Mouse (Mus musculus): ENCODE results near the gene Smchd1. TPM values are rescaled to one million over a fixed set of nuclear protein-coding genes. Genes with fewer than 3 reads are reported as not detected.

The Smchd1 gene
- 82.2 and 89.3 TPM in 2 replicates for polyA plus RNA-seq (2016; fragmentation: Nextera tagmentation; extraction: Ambion mirVana)

DNA sequence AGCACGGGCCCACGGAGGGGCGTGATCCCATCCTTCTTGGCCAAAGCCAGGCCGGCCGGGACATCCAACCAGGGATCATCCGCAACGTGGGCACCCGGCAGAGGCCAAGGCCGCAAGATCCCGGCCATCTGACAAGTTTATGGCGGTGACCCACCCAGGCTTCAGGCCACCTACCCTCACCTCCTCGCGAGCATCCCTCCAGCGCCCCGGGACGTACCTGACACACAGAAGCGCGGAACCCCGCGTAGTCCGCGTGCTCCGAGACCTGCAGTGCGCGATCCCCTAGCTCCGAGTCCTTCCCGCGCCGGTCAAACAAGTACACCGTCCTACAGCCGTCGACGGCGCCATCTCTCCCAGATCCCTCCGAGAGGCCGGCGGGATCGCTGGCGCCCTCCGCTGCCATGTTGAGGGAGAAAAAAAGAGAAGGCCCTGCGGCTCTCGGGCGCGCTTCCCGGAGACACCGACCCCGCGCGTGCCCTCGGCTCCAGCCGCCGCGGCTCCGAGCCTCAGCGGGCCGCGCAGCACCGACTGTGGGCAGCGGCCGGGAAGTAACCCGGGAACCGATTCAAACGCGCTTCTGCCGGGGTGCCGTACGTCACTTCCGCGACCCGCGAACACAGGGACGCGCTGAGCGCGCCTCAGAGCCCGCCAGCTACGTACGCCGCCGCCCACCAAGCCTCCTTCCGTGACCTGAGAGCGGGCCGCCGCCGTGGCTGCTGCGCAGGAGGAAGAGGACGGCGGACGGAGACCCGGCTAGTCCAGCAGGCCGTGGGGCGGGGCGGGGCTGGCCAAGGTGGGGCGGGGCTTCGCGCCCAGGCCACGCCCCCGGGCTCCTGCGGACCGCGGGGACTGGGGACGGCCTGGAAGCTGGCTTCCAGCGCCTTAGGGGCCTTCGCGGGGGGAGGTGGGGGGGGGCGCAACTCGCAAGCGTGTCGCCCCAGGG lies at the start of gene Smchd1:
Smchd1 (minus strand) TSS at position 582 of the 943 bp plus-strand sequence.
- H3K4me2 ChIP-seq = peak within 1 kb of the TSS; percentile 80

DNA sequence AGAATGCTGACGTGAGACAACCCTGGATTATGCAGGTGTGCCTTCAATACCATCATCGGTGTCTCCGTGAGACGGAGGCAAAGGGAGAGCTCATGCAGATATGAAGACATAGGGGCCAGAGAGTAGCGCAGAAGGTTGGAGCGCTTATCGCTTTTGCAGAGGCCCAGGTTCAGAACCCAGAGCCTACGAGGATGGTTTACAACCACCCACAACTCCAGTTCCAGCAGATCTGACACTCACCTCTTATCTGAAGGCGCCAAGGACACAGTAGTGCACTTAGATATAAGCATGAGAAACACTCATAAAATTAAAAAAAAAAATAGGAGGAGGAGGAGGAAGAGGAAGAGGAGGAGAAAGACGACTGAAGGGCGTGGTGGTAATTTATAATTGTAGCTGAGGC lies 35.2 kb upstream of the Smchd1 start:
- H3K4me2 ChIP-seq = no peak overlapping the region
- ATAC-seq (ENCODE audit: low FRiP score) = no peak
- H3K9ac ChIP-seq = no peak overlapping the region
- WGBS = 98% methylated on average over 11 of the region's 11 CpGs
- H3K4me3 ChIP-seq (replicated peaks) = no peak overlapping the region
- H3K9me3 ChIP-seq = no peaks in the 10 kb centered on the region
- H3K36me3 ChIP-seq (replicated peaks) = peaks cover 82% of the 10 kb centered on the region
- H3K27ac ChIP-seq = no peak overlapping the region
- H3K4me1 ChIP-seq = no peaks in the 10 kb centered on the region
- no peaks in the 10 kb centered on the region for H3K27me3 ChIP-seq

More for the DNA sequence above, at the start of gene Smchd1:
- peak; percentile 95 for ATAC-seq (ENCODE audit: low FRiP score)
- Histone ChIP-seq H3K4me3 (replicated peaks) (peak within 1 kb of the TSS; percentile 90), H3K27me3 (no peaks in the 10 kb centered on the region), H3K27ac (peak within 1 kb of the TSS; percentile 98), H3K36me3 (replicated peaks) (no peaks in the 10 kb centered on the region), H3K9me3 (no peaks in the 10 kb centered on the region), H3K9ac (peak within 1 kb of the TSS; percentile 88), H3K4me1 (peaks cover 13% of the 10 kb centered on the region)
- under 1% methylated on average over 96 of the region's 109 CpGs for WGBS

DNA sequence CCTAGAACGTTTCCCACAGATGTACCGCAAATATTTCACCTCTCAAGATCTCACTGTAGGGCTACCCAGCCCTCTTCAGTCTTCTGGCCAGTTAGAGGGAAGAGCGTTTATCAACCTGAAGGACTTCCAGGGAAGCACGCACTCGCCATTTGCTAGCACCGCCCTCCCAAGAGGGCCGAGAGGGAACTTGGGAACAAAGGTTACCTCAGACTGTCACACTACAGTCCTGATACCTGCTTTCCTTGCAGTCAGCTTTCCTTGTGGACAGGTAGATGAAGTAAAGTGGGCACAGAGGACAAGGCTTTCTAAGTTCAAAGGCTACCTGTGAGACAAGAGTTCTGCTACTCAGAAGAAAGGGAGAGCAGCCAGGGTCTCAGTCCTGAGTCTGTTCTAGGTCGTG lies 31.7 kb upstream of the Smchd1 start:
- ATAC-seq (ENCODE audit: low FRiP score) = no peak
- no peak overlapping the region for H3K4me3 ChIP-seq (replicated peaks)
- H3K27me3 ChIP-seq = no peaks in the 10 kb centered on the region
- H3K9ac ChIP-seq = no peak overlapping the region
- peaks cover 85% of the 10 kb centered on the region for H3K36me3 ChIP-seq (replicated peaks)
- H3K4me2 ChIP-seq = no peak overlapping the region
- H3K4me1 ChIP-seq = no peaks in the 10 kb centered on the region
- H3K9me3 ChIP-seq = no peaks in the 10 kb centered on the region
- 93% methylated on average over 8 of the region's 8 CpGs for WGBS
- no peak overlapping the region for H3K27ac ChIP-seq

DNA sequence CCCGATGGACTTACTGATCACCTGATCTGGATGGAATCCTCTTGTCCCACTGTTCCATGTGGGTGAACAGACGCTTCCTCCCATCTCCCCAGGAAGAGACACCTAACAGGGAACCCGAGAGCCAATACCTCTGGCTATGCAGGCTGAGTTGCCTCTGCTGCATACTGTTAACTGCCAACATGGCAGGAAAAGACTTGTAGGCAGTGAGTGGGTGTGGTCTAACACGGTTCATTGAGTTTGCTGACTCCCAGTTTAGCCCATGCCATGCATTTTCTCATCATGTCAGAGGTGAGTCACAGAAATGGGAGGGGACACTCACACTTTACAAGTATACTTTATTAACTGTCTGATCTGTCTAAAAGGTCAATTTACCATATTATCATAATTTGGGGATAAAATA lies 20.6 kb upstream of the Smchd1 start:
- 92% methylated on average over 4 of the region's 4 CpGs for WGBS
- peaks cover 64% of the 10 kb centered on the region for H3K36me3 ChIP-seq (replicated peaks)
- no peak overlapping the region for H3K27ac ChIP-seq
- H3K4me1 ChIP-seq = no peaks in the 10 kb centered on the region
- ATAC-seq (ENCODE audit: low FRiP score) = no peak
- H3K9me3 ChIP-seq = no peaks in the 10 kb centered on the region
- no peak overlapping the region for H3K4me2 ChIP-seq
- no peaks in the 10 kb centered on the region for H3K27me3 ChIP-seq
- H3K9ac ChIP-seq = no peak overlapping the region
- H3K4me3 ChIP-seq (replicated peaks) = no peak overlapping the region

DNA sequence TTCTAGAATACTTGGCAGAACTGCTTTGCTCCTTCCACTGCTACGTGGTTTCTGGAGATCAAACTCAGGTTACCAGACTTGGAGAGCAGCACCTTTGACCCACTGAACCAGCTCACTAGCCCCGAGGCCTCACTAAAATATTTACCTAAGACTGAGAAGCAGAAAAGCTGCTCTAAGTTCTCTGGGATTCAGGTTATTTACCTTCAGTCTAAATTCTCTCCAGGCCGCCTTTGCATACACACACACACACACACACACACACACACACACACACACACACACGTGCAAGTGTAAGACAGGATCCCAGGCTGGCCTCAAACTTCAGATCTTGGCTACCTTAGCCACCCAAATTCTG lies 16.2 kb upstream of the Smchd1 start:
- no peak overlapping the region for H3K4me3 ChIP-seq (replicated peaks)
- no peak overlapping the region for H3K27ac ChIP-seq
- peaks cover 21% of the 10 kb centered on the region for H3K36me3 ChIP-seq (replicated peaks)
- ATAC-seq (ENCODE audit: low FRiP score) = no peak
- no peaks in the 10 kb centered on the region for H3K27me3 ChIP-seq
- no peak overlapping the region for H3K9ac ChIP-seq
- no peaks in the 10 kb centered on the region for H3K4me1 ChIP-seq
- H3K9me3 ChIP-seq = no peaks in the 10 kb centered on the region
- no peak overlapping the region for H3K4me2 ChIP-seq
- 83% methylated on average over 4 of the region's 4 CpGs for WGBS

DNA sequence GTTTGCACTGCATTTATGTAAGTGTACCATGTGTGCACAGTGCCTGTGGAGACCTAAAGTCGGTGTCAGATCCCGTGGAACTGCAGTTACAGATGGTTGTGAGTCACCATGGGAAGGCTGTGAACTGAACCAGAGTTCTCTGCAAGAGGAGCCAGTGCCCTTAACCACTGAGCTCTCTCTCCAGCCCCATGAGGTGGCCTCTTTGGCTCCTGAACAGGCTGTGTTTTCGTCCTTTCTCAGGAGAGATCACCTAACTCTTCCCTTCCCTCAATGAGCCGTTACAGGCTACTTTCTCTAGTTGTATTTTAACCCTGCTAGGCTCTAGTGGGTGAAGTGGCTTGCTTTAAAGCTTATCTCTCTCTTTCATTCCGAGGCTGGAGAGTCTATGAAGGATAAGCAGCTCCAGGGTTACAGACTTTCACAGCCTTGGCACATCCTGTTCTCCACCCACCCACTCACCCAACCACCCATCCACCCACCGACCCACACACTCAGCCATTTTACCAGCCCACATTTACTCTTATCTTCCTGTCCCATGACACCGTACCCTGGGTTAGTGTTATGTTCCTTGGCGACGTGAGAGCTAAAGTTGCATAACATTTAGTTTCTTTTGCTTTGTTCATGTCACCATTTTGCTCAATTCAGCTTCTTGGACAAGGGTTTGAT lies 15.7 kb upstream of the Smchd1 start:
- H3K4me2 ChIP-seq = no peak overlapping the region
- H3K27ac ChIP-seq = no peak overlapping the region
- H3K4me1 ChIP-seq = no peaks in the 10 kb centered on the region
- H3K9ac ChIP-seq = no peak overlapping the region
- H3K36me3 ChIP-seq (replicated peaks) = peaks cover 16% of the 10 kb centered on the region
- 88% methylated on average over 9 of the region's 9 CpGs for WGBS
- no peak for ATAC-seq (ENCODE audit: low FRiP score)
- no peaks in the 10 kb centered on the region for H3K9me3 ChIP-seq
- no peaks in the 10 kb centered on the region for H3K27me3 ChIP-seq
- H3K4me3 ChIP-seq (replicated peaks) = no peak overlapping the region

DNA sequence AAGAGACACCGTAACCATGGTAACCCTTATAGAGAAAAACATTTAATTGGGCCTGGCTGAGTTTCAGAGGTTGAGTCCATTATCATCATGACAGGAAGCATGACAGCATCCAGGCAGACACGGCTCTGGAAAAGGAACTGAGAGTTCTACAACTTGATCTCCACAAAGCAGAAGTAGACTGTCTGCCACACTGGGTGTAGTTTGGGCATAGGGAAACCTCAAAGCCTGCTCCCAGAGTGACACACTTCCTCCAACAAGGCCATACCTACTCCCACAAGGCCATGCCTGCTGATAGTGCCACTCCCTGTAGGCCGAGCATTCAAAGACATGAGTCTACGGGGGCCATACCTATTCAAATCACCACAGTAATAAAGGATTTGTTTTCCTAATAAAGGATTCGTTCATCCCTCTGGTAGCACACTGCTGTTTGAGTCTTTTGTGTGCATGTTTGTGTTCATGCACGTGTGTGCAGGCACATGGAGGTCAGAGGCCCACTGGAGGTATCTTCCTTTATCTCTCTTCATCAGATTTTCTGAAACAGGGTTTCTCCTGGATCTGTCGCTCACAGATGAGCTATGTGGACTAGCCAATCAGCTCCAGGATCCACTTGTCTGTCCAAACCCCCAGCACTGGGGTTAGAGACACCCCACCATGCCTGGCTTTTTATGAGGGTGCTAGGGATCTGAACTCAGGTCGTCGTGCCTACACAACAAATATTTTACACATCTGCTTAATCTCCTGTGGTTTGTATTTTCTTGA lies 14.7 kb upstream of the Smchd1 start:
- ATAC-seq (ENCODE audit: low FRiP score) = no peak
- H3K27ac ChIP-seq = no peak overlapping the region

DNA sequence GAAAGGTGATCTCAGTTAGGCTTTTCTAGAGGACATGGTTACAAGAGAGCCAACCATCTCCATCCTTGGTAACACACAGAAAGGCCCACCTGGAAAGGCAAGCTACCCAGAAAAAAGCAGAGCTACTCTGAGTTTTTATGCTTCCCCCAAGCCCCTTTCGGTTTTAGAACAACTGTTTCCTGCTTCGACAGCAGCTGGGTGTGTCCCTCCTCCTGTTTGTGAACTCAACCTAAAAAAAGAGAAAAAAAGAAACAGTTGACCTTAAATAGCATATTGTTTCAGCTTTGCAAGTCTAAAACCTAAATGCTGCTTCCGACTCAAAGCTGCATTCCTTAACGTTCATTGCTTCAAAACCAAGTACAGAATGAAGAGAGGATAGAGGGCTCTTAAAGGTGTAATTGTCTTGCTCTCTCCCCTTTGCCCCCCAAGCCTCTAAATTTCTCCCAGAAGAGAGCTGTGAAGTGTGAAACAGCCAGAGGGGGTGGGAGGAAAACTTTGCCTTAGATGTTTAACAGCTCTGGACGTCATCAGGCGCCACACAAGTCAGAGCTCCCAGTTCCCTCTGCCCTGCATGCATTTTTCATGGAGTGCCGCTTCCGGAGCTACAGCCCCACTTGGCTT lies 11.2 kb upstream of the Smchd1 start:
- Histone ChIP-seq H3K36me3 (replicated peaks) (no peaks in the 10 kb centered on the region), H3K27me3 (no peaks in the 10 kb centered on the region; the same call in 1 of the 2 replicates), H3K4me2 (no peak overlapping the region), H3K4me3 (replicated peaks) (no peak overlapping the region), H3K27ac (peak overlapping the region; percentile 50; the same call in 1 of the 2 replicates), H3K4me1 (no peaks in the 10 kb centered on the region), H3K9me3 (no peaks in the 10 kb centered on the region), H3K9ac (0 out of 2 replicates have a peak overlapping the region, but pooled peaks have one; percentile 21)
- 56% methylated on average over 8 of the region's 8 CpGs for WGBS
- ATAC-seq (ENCODE audit: low FRiP score) = no peak

More for the DNA sequence above, 14.7 kb upstream of the Smchd1 start:
- H3K9ac ChIP-seq = no peak overlapping the region
- H3K4me3 ChIP-seq (replicated peaks) = no peak overlapping the region
- no peak overlapping the region for H3K4me2 ChIP-seq
- no peaks in the 10 kb centered on the region for H3K4me1 ChIP-seq
- H3K36me3 ChIP-seq (replicated peaks) = peaks cover 6% of the 10 kb centered on the region
- no peaks in the 10 kb centered on the region for H3K27me3 ChIP-seq
- WGBS = 78% methylated on average over 9 of the region's 9 CpGs
- H3K9me3 ChIP-seq = no peaks in the 10 kb centered on the region

DNA sequence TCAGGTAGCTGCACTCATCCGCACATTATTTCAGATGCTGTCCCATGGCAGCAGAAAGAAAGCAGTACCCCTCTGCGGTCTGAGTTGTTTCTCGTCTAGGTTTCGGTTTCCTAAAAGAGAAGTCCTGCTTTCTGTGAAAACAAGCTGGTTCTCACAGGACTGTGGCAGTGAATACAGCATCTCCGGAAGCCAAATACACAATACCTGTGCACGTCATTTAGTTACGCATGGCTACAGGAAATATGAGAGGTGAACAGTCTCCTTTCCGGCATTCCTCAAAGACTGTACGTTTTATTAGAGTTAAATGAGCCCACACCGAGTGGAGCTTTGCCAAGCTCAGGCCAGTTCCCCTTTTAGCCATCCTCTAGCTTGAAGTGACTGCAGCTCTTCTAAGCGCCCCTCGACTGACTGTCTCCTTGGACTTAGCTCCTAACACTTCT lies 10.7 kb upstream of the Smchd1 start:
- no peaks in the 10 kb centered on the region for H3K4me1 ChIP-seq
- peak overlapping the region; percentile 50; the same call in 1 of the 2 replicates for H3K27ac ChIP-seq
- no peak for ATAC-seq (ENCODE audit: low FRiP score)
- H3K4me3 ChIP-seq (replicated peaks) = no peak overlapping the region
- H3K36me3 ChIP-seq (replicated peaks) = no peaks in the 10 kb centered on the region
- peak overlapping the region; percentile 21; the same call in 1 of the 2 replicates for H3K9ac ChIP-seq
- H3K9me3 ChIP-seq = no peaks in the 10 kb centered on the region
- 69% methylated on average over 12 of the region's 12 CpGs for WGBS
- no peak overlapping the region for H3K4me2 ChIP-seq
- H3K27me3 ChIP-seq = no peaks in the 10 kb centered on the region; the same call in 1 of the 2 replicates

DNA sequence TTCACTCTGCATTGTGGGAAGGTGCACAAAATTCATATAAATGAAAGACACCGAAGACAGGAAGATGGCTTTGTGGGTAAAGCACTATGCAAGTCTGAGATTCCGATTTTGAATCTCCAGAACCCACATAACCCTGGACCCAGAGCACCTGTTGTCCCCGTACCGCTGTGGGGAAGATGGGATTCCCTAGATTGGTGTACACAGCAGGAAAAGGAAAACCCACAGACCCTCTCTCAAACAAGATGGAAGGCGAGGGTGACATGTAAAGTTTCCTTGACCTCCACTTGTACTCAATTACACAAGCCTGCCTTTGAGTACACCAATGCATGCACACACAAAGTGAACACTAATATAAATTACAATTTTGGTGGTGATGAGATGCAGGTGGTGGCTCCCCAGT lies 9.6 kb upstream of the Smchd1 start:
- Histone ChIP-seq H3K9ac (no peak overlapping the region), H3K9me3 (no peaks in the 10 kb centered on the region)
- 91% methylated on average over 5 of the region's 5 CpGs for WGBS

DNA sequence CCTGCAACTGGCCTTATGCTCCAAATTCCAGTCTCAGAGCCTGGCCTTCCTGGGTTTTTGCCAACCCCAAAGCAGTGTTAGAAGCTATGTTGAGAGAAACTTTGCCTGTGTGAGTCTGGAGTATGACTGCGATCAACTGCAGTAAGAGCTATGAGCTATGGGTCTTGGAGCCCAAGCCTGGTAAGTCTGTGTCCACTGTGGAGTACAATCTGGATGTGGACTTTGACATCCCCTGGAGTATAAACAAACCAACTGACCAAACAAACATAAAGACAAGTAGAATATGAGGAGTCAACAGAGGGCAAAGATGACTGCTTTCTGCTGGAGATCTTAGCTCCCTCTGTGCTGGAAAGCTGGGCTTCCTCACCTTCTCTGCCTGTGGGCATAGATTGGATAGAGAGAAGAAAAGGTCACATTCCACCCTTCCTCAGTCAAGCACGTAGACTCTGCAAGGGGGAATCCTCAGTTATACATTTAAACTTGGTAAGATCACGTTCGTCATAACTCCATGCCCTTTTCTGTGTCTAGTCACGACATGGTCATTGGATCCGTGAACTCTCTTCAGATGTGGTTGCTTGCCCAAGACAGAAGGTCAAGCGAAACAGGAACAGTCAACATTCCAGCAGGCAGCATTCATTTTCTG lies 8.4 kb upstream of the Smchd1 start:
- Histone ChIP-seq H3K36me3 (replicated peaks) (no peaks in the 10 kb centered on the region), H3K4me3 (replicated peaks) (no peak overlapping the region), H3K4me1 (no peaks in the 10 kb centered on the region), H3K4me2 (no peak overlapping the region), H3K9me3 (no peaks in the 10 kb centered on the region), H3K27ac (no peak overlapping the region), H3K9ac (no peak overlapping the region), H3K27me3 (no peaks in the 10 kb centered on the region; the same call in 1 of the 2 replicates)
- ATAC-seq (ENCODE audit: low FRiP score) = no peak
- 92% methylated on average over 7 of the region's 7 CpGs for WGBS

More for the DNA sequence above, 9.6 kb upstream of the Smchd1 start:
- no peaks in the 10 kb centered on the region for H3K4me1 ChIP-seq
- H3K27me3 ChIP-seq = no peaks in the 10 kb centered on the region; the same call in 1 of the 2 replicates
- H3K27ac ChIP-seq = no peak overlapping the region
- no peak overlapping the region for H3K4me2 ChIP-seq
- H3K4me3 ChIP-seq (replicated peaks) = no peak overlapping the region
- no peak for ATAC-seq (ENCODE audit: low FRiP score)
- H3K36me3 ChIP-seq (replicated peaks) = no peaks in the 10 kb centered on the region

Data from forebrain, embryonic 12.5 days (tissue).